Mouse (Mus musculus): Measurements from ENCODE around the gene Rabac1. TPM values are rescaled to one million over a fixed set of nuclear protein-coding genes. Genes with fewer than 3 reads are reported as not detected.
A peak's percentile ranks its signal among the peaks of the same experiment; 100 is the strongest.

The Rabac1 gene
- total RNA-seq, 2 experiments from 2014 or later, result 222 to 234 TPM

- no peak for DNase-seq
Observed at GRCm38 (mm10) chr7:24980439-24980838, 7.9 kb upstream of the Rabac1 start.

GRCm38 (mm10) chr7:24978781-24979180, 6.2 kb upstream of the Rabac1 start:
- no peak for DNase-seq

GRCm38 (mm10) chr7:24974893-24975595, 2.5 kb upstream of the Rabac1 start:
- DNase-seq, result peak; percentile 42

- no peak for DNase-seq
Observed at GRCm38 (mm10) chr7:24973902-24974301, 1.3 kb upstream of the Rabac1 start.

GRCm38 (mm10) chr7:24973208-24973607, 654 bp upstream of the Rabac1 start:
- no peak for DNase-seq

- peak; percentile 52 for DNase-seq
Observed at GRCm38 (mm10) chr7:24971261-24971971, 1.1 kb downstream of the Rabac1 start.

- DNase-seq, result no peak
Observed at GRCm38 (mm10) chr7:24970341-24970740, 2.2 kb downstream of the Rabac1 start.

- DNase-seq, result no peak
Observed at GRCm38 (mm10) chr7:24969805-24970204, 2.7 kb downstream of the Rabac1 start.

GRCm38 (mm10) chr7:24968463-24968862, 4.1 kb downstream of the Rabac1 start:
- no peak for DNase-seq

- DNase-seq, result no peak
Observed at GRCm38 (mm10) chr7:24967966-24968365, 4.6 kb downstream of the Rabac1 start.

GRCm38 (mm10) chr7:24964897-24965535, 7.5 kb downstream of the Rabac1 start:
- DNase-seq, result peak; percentile 88

GRCm38 (mm10) chr7:24964288-24964687, 8.3 kb downstream of the Rabac1 start:
- DNase-seq, result no peak

- no peak for DNase-seq
Observed at GRCm38 (mm10) chr7:24955226-24955625, 17.3 kb downstream of the Rabac1 start.

GRCm38 (mm10) chr7:24954450-24954849, 18.1 kb downstream of the Rabac1 start:
- no peak for DNase-seq

GRCm38 (mm10) chr7:24953966-24954365, 18.6 kb downstream of the Rabac1 start:
- DNase-seq, result no peak

GRCm38 (mm10) chr7:24949958-24950623, 22.5 kb downstream of the Rabac1 start:
- DNase-seq, result peak; percentile 88

- DNase-seq, result no peak
Observed at GRCm38 (mm10) chr7:24948774-24949173, 23.8 kb downstream of the Rabac1 start.

- DNase-seq, result no peak
Observed at GRCm38 (mm10) chr7:24947316-24948048, 25.1 kb downstream of the Rabac1 start.

- DNase-seq, result no peak
Observed at GRCm38 (mm10) chr7:24944257-24944950, 28.1 kb downstream of the Rabac1 start, which contains the start of gene Gm4881. TSS of gene Gm4881 (minus strand) at chr7:24944494.

- DNase-seq, result no peak
Observed at GRCm38 (mm10) chr7:24943641-24944040, 28.9 kb downstream of the Rabac1 start.

GRCm38 (mm10) chr7:24931651-24932050, 40.9 kb downstream of the Rabac1 start:
- no peak for DNase-seq
